Mouse (Mus musculus) small intestine, adult 2 months (tissue): ENCODE results near the gene Arl3.

Experiments
- CTCF ChIP-seq: fragments of 200-500 bp; IDR thresholded peaks from 2 replicates; pipeline ENCODE4 v1.5.1; 2012; ENCODE audit warnings: low read depth, mild to moderate bottlenecking, control low read depth, inconsistent platforms, low read length, moderate library complexity, mixed read lengths; ENCODE audit not compliant: insufficient replicate concordance, insufficient read length; ENCODE audit errors: extremely low read depth
- POLR2A ChIP-seq: fragments of 200-500 bp; IDR thresholded peaks from 2 replicates; pipeline ENCODE4 v1.6.1; 2012; ENCODE audit warnings: low read depth, mild to moderate bottlenecking, control low read depth, inconsistent platforms, low read length, moderate library complexity

DNA sequence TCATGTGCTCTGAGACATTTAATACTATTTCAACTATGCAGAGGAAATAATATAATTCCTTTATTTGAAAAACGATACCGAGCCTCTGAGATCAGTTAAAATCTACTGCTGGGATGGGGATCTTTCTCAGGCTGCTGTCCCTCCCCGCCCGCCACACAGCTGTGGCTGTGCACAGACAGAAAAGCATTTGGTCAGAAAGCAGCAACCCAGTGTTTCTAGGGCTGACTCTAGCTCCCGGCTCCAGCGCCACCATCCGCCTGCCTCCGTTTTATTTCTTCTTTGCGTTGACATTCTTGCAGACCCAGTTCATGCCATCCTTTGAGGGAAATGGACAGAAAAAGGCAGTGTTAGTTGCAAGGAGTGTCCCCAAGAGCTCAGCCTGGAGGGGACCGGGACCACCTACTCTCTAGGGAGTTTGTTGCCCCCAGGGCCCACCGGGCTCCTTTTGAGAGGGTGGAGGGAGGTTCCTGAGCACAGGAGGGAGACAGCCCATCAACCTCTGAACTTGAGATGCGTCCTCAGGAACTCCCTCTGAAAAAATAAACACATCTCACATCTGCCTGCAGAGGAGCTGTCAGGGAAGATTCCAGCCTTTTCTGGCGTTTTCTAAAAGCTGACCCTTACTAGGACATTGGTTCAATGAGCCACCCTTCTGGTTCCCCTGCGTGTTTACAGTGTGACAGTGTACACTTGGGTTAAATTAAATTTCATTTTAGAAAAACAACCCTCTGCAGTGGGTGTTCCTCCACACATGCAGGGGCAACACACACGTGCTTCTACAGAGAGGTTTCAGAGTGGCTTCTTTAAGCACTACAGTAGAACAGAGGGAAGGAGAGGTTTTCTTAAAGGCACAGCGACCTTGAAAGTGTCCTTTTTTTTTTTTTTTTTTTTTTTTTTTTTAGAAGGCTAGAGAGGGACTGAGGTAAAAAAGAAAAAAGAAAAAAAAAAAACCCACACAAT lies 41.6 kb downstream of the Arl3 start:
- TF ChIP-seq CTCF (no peak), POLR2A (no peak)
